Mouse (Mus musculus): ENCODE results near the gene Bod1l. TPM values are rescaled to one million over a fixed set of nuclear protein-coding genes. Genes with fewer than 3 reads are reported as not detected.

Bod1l gene
- polyA plus RNA-seq, 1 experiment = 4.8 TPM

- Histone ChIP-seq H3K4me3 (replicated peaks; ENCODE audit: extremely low read depth, low read depth, low read length) (no peak overlapping the region), H3K4me1 (ENCODE audit: control insufficient read depth, insufficient read depth, low read length) (no peaks in the 10 kb centered on the region)
- TF ChIP-seq POLR2A (IDR thresholded peaks at IDR 0.05; ENCODE audit: borderline replicate concordance, extremely low read depth, low read depth, low read length) (no peak), CTCF (IDR thresholded peaks at IDR 0.05; ENCODE audit: insufficient read depth, low read length) (no peak)
- WGBS = 78% methylated on average over 2 of the region's 2 CpGs
- DNase-seq = no peak
Observed at GRCm38 (mm10) chr5:41807383-41807782, 36.7 kb downstream of the Bod1l start.

GRCm38 (mm10) chr5:41806176-41806575, 37.9 kb downstream of the Bod1l start:
- whole genome bisulfite sequencing = 74% methylated on average over 5 of the region's 5 CpGs
- TF ChIP-seq CTCF (IDR thresholded peaks at IDR 0.05; ENCODE audit: insufficient read depth, low read length) (no peak), POLR2A (IDR thresholded peaks at IDR 0.05; ENCODE audit: borderline replicate concordance, extremely low read depth, low read depth, low read length) (no peak)
- no peaks in the 10 kb centered on the region for H3K4me1 ChIP-seq (ENCODE audit: control insufficient read depth, insufficient read depth, low read length)
- no peak for DNase-seq
- no peak overlapping the region for H3K4me3 ChIP-seq (replicated peaks; ENCODE audit: extremely low read depth, low read depth, low read length)

- DNase-seq = no peak
- TF ChIP-seq CTCF (IDR thresholded peaks at IDR 0.05; ENCODE audit: insufficient read depth, low read length) = no peak
- TF ChIP-seq POLR2A (IDR thresholded peaks at IDR 0.05; ENCODE audit: borderline replicate concordance, extremely low read depth, low read depth, low read length) = no peak
- WGBS = 76% methylated on average over 2 of the region's 2 CpGs
- Histone ChIP-seq H3K4me3 (replicated peaks; ENCODE audit: extremely low read depth, low read depth, low read length) (no peak overlapping the region), H3K4me1 (ENCODE audit: control insufficient read depth, insufficient read depth, low read length) (no peaks in the 10 kb centered on the region)
Observed at GRCm38 (mm10) chr5:41805085-41805484, 39.0 kb downstream of the Bod1l start.

DNA sequence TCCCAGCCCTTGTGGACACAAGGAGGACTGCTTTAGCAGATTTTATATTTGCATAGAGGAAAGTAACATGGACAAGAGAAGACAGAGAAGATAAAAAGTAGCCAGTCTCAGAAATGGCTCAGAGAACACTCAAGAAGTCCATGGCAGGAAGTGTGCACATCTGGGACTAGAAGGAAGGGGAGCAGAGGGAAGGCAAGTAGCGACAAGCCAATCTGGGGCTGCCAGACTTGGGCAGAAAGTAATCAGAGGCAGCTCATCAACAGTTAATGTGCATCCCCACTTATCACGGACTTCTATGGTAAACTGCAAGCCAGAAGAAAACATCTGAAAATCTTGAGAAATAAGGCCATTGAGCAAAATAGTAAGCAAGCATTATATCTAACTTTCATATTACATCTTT, 39.5 kb downstream of the Bod1l start:
- 67% methylated on average over 2 of the region's 2 CpGs for WGBS
- no peak for DNase-seq
- no peaks in the 10 kb centered on the region for H3K4me1 ChIP-seq (ENCODE audit: control insufficient read depth, insufficient read depth, low read length)
- TF ChIP-seq POLR2A (IDR thresholded peaks at IDR 0.05; ENCODE audit: borderline replicate concordance, extremely low read depth, low read depth, low read length) (no peak), CTCF (IDR thresholded peaks at IDR 0.05; ENCODE audit: insufficient read depth, low read length) (no peak)
- no peak overlapping the region for H3K4me3 ChIP-seq (replicated peaks; ENCODE audit: extremely low read depth, low read depth, low read length)

- Histone ChIP-seq H3K4me1 (ENCODE audit: control insufficient read depth, insufficient read depth, low read length) (no peaks in the 10 kb centered on the region), H3K4me3 (replicated peaks; ENCODE audit: extremely low read depth, low read depth, low read length) (no peak overlapping the region)
- WGBS = 83% methylated on average over 2 of the region's 2 CpGs
- TF ChIP-seq POLR2A (IDR thresholded peaks at IDR 0.05; ENCODE audit: borderline replicate concordance, extremely low read depth, low read depth, low read length) (no peak), CTCF (IDR thresholded peaks at IDR 0.05; ENCODE audit: insufficient read depth, low read length) (no peak)
- no peak for DNase-seq
Observed at GRCm38 (mm10) chr5:41801622-41802021, 42.5 kb downstream of the Bod1l start.

DNA sequence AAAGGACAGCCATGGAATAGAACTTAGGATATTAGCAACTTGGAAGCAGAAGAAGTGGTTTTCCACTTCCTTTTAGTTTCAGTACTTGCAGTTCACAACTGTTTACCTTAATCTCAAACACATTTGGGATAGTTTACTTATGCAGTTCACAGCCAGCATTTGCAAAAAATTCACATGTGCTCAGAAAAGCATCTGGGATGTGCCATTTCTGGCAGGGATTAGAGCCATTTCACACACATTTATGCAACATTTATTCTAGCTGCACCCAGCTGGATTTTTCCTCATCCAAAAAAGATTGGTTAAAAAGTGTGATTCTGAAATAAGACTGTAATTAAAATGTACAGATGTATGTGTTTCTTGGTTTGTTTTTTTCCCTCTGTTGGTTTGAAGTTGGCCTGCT, 49.7 kb downstream of the Bod1l start:
- Histone ChIP-seq H3K4me3 (replicated peaks; ENCODE audit: extremely low read depth, low read depth, low read length) (no peak overlapping the region), H3K4me1 (ENCODE audit: control insufficient read depth, insufficient read depth, low read length) (no peaks in the 10 kb centered on the region)
- DNase-seq = no peak
- TF ChIP-seq CTCF (IDR thresholded peaks at IDR 0.05; ENCODE audit: insufficient read depth, low read length) = no peak
- no peak for TF ChIP-seq POLR2A (IDR thresholded peaks at IDR 0.05; ENCODE audit: borderline replicate concordance, extremely low read depth, low read depth, low read length)

DNA sequence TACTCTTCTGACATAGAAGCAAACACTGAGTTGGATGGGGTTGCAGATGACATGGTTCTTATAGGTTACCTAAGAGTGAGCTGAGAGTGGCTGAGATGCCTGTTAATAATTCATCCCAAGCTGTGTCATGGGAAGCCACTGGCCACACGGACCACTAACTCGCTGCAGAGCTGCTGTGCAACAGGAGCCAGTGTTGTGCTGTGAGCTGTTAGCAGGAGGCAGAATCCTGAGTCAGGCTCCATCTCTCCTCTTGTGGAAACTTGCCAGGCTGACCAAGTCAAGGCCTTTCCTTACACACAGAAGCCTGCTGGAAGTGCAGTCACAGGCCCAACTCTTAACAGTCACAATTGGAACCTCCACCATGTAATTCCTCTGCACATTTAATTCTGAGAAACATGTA, 53.6 kb downstream of the Bod1l start:
- WGBS = 91% methylated on average over 2 of the region's 2 CpGs
- TF ChIP-seq POLR2A (IDR thresholded peaks at IDR 0.05; ENCODE audit: borderline replicate concordance, extremely low read depth, low read depth, low read length) (no peak), CTCF (IDR thresholded peaks at IDR 0.05; ENCODE audit: insufficient read depth, low read length) (no peak)
- no peak for DNase-seq
- H3K4me3 ChIP-seq (replicated peaks; ENCODE audit: extremely low read depth, low read depth, low read length) = no peak overlapping the region
- H3K4me1 ChIP-seq (ENCODE audit: control insufficient read depth, insufficient read depth, low read length) = no peaks in the 10 kb centered on the region

DNA sequence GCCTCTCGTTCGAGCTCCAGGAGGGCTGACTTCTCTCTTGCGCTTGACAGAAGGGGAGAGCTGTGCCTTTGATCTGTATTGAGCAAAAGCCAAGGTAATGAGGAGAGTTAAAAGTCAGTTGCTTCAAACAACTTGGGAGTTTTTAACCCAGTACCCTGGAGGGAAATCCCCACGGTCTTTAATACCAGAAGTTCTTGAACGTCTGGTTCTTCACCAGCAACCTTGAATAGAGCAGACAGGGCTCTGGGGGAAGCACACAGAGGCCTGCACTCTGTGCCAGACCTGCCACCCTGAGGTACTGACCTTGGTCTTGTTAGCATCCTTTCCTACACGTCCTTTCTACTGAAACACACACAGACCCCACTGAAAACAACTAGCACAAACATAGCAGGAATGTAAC, 55.2 kb downstream of the Bod1l start:
- 74% methylated on average over 6 of the region's 6 CpGs for WGBS
- TF ChIP-seq POLR2A (IDR thresholded peaks at IDR 0.05; ENCODE audit: borderline replicate concordance, extremely low read depth, low read depth, low read length) = no peak
- TF ChIP-seq CTCF (IDR thresholded peaks at IDR 0.05; ENCODE audit: insufficient read depth, low read length) = no peak
- no peak for DNase-seq
- Histone ChIP-seq H3K4me3 (replicated peaks; ENCODE audit: extremely low read depth, low read depth, low read length) (no peak overlapping the region), H3K4me1 (ENCODE audit: control insufficient read depth, insufficient read depth, low read length) (no peaks in the 10 kb centered on the region)

DNA sequence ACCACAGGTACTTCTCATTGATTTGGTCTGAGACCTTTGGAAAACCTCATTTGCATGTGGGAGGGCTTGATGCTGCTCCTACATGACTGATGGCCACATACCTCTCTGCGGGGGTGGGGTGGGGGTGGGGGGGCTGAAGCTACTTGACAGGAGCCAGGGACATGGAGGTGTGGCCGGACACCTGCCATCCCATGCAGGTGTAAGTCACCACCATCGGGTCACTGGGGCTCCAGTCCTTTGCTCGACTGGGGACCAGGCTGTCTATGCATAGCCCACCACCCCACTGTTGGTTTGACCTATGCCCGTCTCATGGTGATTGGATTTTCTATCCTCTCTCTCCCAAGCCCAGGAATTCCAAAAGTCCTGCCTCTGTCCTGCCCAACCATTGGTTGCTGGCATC, 62.2 kb downstream of the Bod1l start:
- DNase-seq = no peak
- TF ChIP-seq POLR2A (IDR thresholded peaks at IDR 0.05; ENCODE audit: borderline replicate concordance, extremely low read depth, low read depth, low read length) = no peak
- TF ChIP-seq CTCF (IDR thresholded peaks at IDR 0.05; ENCODE audit: insufficient read depth, low read length) = no peak
- Histone ChIP-seq H3K4me3 (replicated peaks; ENCODE audit: extremely low read depth, low read depth, low read length) (no peak overlapping the region), H3K4me1 (ENCODE audit: control insufficient read depth, insufficient read depth, low read length) (no peaks in the 10 kb centered on the region)
- WGBS = 83% methylated on average over 5 of the region's 5 CpGs

- DNase-seq = no peak
- TF ChIP-seq POLR2A (IDR thresholded peaks at IDR 0.05; ENCODE audit: borderline replicate concordance, extremely low read depth, low read depth, low read length) (no peak), CTCF (IDR thresholded peaks at IDR 0.05; ENCODE audit: insufficient read depth, low read length) (no peak)
- Histone ChIP-seq H3K4me3 (replicated peaks; ENCODE audit: extremely low read depth, low read depth, low read length) (no peak overlapping the region), H3K4me1 (ENCODE audit: control insufficient read depth, insufficient read depth, low read length) (no peaks in the 10 kb centered on the region)
- WGBS = 61% methylated on average over 3 of the region's 3 CpGs
Observed at GRCm38 (mm10) chr5:41780026-41780425, 64.1 kb downstream of the Bod1l start.

GRCm38 (mm10) chr5:41775728-41776127, 68.4 kb downstream of the Bod1l start:
- no peak overlapping the region for H3K4me3 ChIP-seq (replicated peaks; ENCODE audit: extremely low read depth, low read depth, low read length)
- 28% methylated on average over 6 of the region's 6 CpGs for WGBS
- TF ChIP-seq CTCF (IDR thresholded peaks at IDR 0.05; ENCODE audit: insufficient read depth, low read length) = no peak
- TF ChIP-seq POLR2A (IDR thresholded peaks at IDR 0.05; ENCODE audit: borderline replicate concordance, extremely low read depth, low read depth, low read length) = no peak
- no peaks in the 10 kb centered on the region for H3K4me1 ChIP-seq (ENCODE audit: control insufficient read depth, insufficient read depth, low read length)
- no peak for DNase-seq
